Mouse (Mus musculus) hindbrain, embryonic 14.5 days (tissue): Measurements from ENCODE around the gene Pde4d. TPM values are rescaled to one million over a fixed set of nuclear protein-coding genes. Genes with fewer than 3 reads are reported as not detected.
"Not testable (repeated sequence)": the region's sequence is repeated elsewhere in the genome, so short reads cannot be mapped to it uniquely, and the experiment has no call there.

Experiments used
- ATAC-seq: fragments of 200-750 bp; cut with Nextera tagmentation; 2 replicates; pipeline ENCODE4 v1.8.0; 2017; ENCODE audit warnings: moderate number of reproducible peaks, mild to moderate bottlenecking, moderate TSS enrichment, moderate library complexity; ENCODE audit not compliant: low FRiP score
- DNase-seq: peaks from one replicate; pipeline ENCODE4 v3.0.0-alpha.2; 2015; ENCODE audit warnings: low spot score
- H3K27ac ChIP-seq: fragments of 300-500 bp; sonication (generic); 2 replicates; pipeline ENCODE4 v1.5.1; 2014; ENCODE audit warnings: mild to moderate bottlenecking, moderate library complexity
- H3K27me3 ChIP-seq: fragments of 300-500 bp; sonication (generic); 2 replicates; pipeline ENCODE4 v1.6.1; 2014; ENCODE audit warnings: mild to moderate bottlenecking, low read length, mixed read lengths; ENCODE audit not compliant: control insufficient read depth, insufficient read depth
- H3K36me3 ChIP-seq: fragments of 300-500 bp; sonication (generic); replicated peaks from 2 replicates; pipeline ENCODE4 v1.6.1; 2014; ENCODE audit not compliant: control insufficient read depth, insufficient read depth
- H3K4me1 ChIP-seq: fragments of 300-500 bp; sonication (generic); replicated peaks from 2 replicates; pipeline ENCODE4 v1.6.1; 2014; ENCODE audit warnings: antibody characterized with exemption, low read length, mixed read lengths; ENCODE audit not compliant: control insufficient read depth, insufficient read depth
- H3K4me2 ChIP-seq: fragments of 300-500 bp; sonication (generic); replicated peaks from 2 replicates; pipeline ENCODE4 v1.6.1; 2014; ENCODE audit warnings: mild to moderate bottlenecking, moderate library complexity
- H3K4me3 ChIP-seq: fragments of 300-500 bp; sonication (generic); replicated peaks from 2 replicates; pipeline ENCODE4 v1.5.1; 2014; ENCODE audit warnings: mild to moderate bottlenecking, low read length
- H3K9ac ChIP-seq: fragments of 300-500 bp; sonication (generic); 2 replicates; pipeline ENCODE4 v1.6.1; 2014
- H3K9me3 ChIP-seq: fragments of 300-500 bp; sonication (generic); 2 replicates; pipeline ENCODE4 v1.6.1; 2016; ENCODE audit warnings: low read length; ENCODE audit not compliant: control insufficient read depth
- WGBS: fragments of 180-500 bp; shearing (Covaris S2); extraction: QIAGEN DNeasy Blood & Tissue Kit; methylation state at CpG from one replicate; pipeline ENCODE4 v1.1.7; 2014; 5-methylcytosine and 5-hydroxymethylcytosine counted together
- polyA plus RNA-seq: library from polyadenylated mRNA; unstranded; fragments of >200 nt; fragmentation: Nextera tagmentation; extraction: Ambion mirVana; gene quantifications from 2 replicates; pipeline ENCODE4 v1.2.1, GENCODE M21; 2014

Gene Pde4d
- polyA plus RNA-seq, 1 experiment from 2014 or later = 23.2 TPM

- no peak for ATAC-seq
- Histone ChIP-seq H3K27ac (no peak overlapping the region), H3K4me3 (no peak overlapping the region), H3K4me2 (no peak overlapping the region), H3K36me3 (no peaks in the 10 kb centered on the region), H3K9ac (no peak overlapping the region), H3K9me3 (no peaks in the 10 kb centered on the region), H3K27me3 (no peaks in the 10 kb centered on the region), H3K4me1 (no peaks in the 10 kb centered on the region)
- WGBS = 85% methylated on average over 2 of the region's 2 CpGs
- DNase-seq = no peak
Observed at GRCm38 (mm10) chr13:108686262-108686661, 236.5 kb downstream of the Pde4d start.

- ATAC-seq (no peak), DNase-seq (no peak)
- 71% methylated on average over 4 of the region's 4 CpGs for WGBS
- Histone ChIP-seq H3K4me3 (no peak overlapping the region), H3K36me3 (no peaks in the 10 kb centered on the region), H3K9me3 (no peaks in the 10 kb centered on the region), H3K9ac (no peak overlapping the region), H3K4me2 (no peak overlapping the region), H3K4me1 (no peaks in the 10 kb centered on the region), H3K27me3 (no peaks in the 10 kb centered on the region), H3K27ac (no peak overlapping the region)
Observed at GRCm38 (mm10) chr13:108686807-108687206, 237.1 kb downstream of the Pde4d start.

GRCm38 (mm10) chr13:108692883-108693550, 243.3 kb downstream of the Pde4d start:
- Histone ChIP-seq H3K27ac (no peak overlapping the region), H3K27me3 (no peaks in the 10 kb centered on the region), H3K4me1 (no peaks in the 10 kb centered on the region), H3K4me3 (no peak overlapping the region), H3K9ac (no peak overlapping the region), H3K4me2 (no peak overlapping the region), H3K9me3 (no peaks in the 10 kb centered on the region), H3K36me3 (no peaks in the 10 kb centered on the region)
- no peak for ATAC-seq
- DNase-seq = no peak
- WGBS = 88% methylated on average over 12 of the region's 12 CpGs

GRCm38 (mm10) chr13:108705441-108705840, 255.7 kb downstream of the Pde4d start:
- H3K4me3 ChIP-seq = no peak overlapping the region
- no peak overlapping the region for H3K27ac ChIP-seq
- no peaks in the 10 kb centered on the region for H3K4me1 ChIP-seq
- no peaks in the 10 kb centered on the region for H3K27me3 ChIP-seq
- no peaks in the 10 kb centered on the region for H3K36me3 ChIP-seq
- no peak overlapping the region for H3K4me2 ChIP-seq
- no peak for ATAC-seq
- WGBS = 87% methylated on average over 4 of the region's 4 CpGs
- no peaks in the 10 kb centered on the region for H3K9me3 ChIP-seq
- no peak for DNase-seq
- no peak overlapping the region for H3K9ac ChIP-seq

- Histone ChIP-seq H3K4me1 (no peaks in the 10 kb centered on the region), H3K9ac (no peak overlapping the region), H3K4me2 (no peak overlapping the region), H3K9me3 (no peaks in the 10 kb centered on the region), H3K4me3 (no peak overlapping the region), H3K27me3 (no peaks in the 10 kb centered on the region), H3K36me3 (no peaks in the 10 kb centered on the region), H3K27ac (no peak overlapping the region)
- WGBS = 89% methylated on average over 3 of the region's 3 CpGs
- DNase-seq (no peak), ATAC-seq (no peak)
Observed at GRCm38 (mm10) chr13:108714032-108714431, 264.3 kb downstream of the Pde4d start.

GRCm38 (mm10) chr13:108715029-108715428, 265.3 kb downstream of the Pde4d start:
- WGBS = 90% methylated on average over 3 of the region's 3 CpGs
- no peaks in the 10 kb centered on the region for H3K36me3 ChIP-seq
- H3K27ac ChIP-seq = no peak overlapping the region
- no peaks in the 10 kb centered on the region for H3K9me3 ChIP-seq
- H3K27me3 ChIP-seq = no peaks in the 10 kb centered on the region
- H3K4me2 ChIP-seq = no peak overlapping the region
- no peaks in the 10 kb centered on the region for H3K4me1 ChIP-seq
- ATAC-seq = no peak
- DNase-seq = no peak
- H3K9ac ChIP-seq = no peak overlapping the region
- H3K4me3 ChIP-seq = no peak overlapping the region

GRCm38 (mm10) chr13:108722234-108722633, 272.5 kb downstream of the Pde4d start:
- 84% methylated on average over 5 of the region's 5 CpGs for WGBS
- Histone ChIP-seq H3K27me3 (no peaks in the 10 kb centered on the region), H3K9me3 (no peaks in the 10 kb centered on the region), H3K4me1 (no peaks in the 10 kb centered on the region), H3K27ac (no peak overlapping the region), H3K36me3 (no peaks in the 10 kb centered on the region), H3K4me3 (no peak overlapping the region), H3K9ac (no peak overlapping the region), H3K4me2 (no peak overlapping the region)
- ATAC-seq (no peak), DNase-seq (no peak)

GRCm38 (mm10) chr13:108734356-108734755, 284.6 kb downstream of the Pde4d start:
- not testable (repeated sequence) for H3K36me3 ChIP-seq, H3K4me1 ChIP-seq, H3K9ac ChIP-seq, ATAC-seq, H3K4me3 ChIP-seq, H3K9me3 ChIP-seq, H3K27ac ChIP-seq, H3K27me3 ChIP-seq, DNase-seq, H3K4me2 ChIP-seq
- 87% methylated on average over 2 of the region's 2 CpGs for WGBS

GRCm38 (mm10) chr13:108751155-108751840, 301.6 kb downstream of the Pde4d start:
- ATAC-seq (no peak), DNase-seq (no peak)
- Histone ChIP-seq H3K4me3 (no peak overlapping the region), H3K9ac (no peak overlapping the region), H3K27me3 (no peaks in the 10 kb centered on the region), H3K4me2 (no peak overlapping the region), H3K27ac (no peak overlapping the region), H3K36me3 (no peaks in the 10 kb centered on the region), H3K4me1 (no peaks in the 10 kb centered on the region), H3K9me3 (no peaks in the 10 kb centered on the region)
- 83% methylated on average over 3 of the region's 3 CpGs for WGBS
